Mouse (Mus musculus) cerebellum, postnatal 10 days (tissue): ENCODE data around the gene Mtg1.
"Not testable (repeated sequence)": the region's sequence is repeated elsewhere in the genome, so short reads cannot be mapped to it uniquely, and the experiment has no call there.

Experiments used
- DNase-seq, 2 experiments: peaks; one replicate each; pipeline ENCODE4 v3.0.0; 2021; ENCODE audit warnings: mixed read lengths in 2 of 2

The Mtg1 gene

GRCm38 (mm10) chr7:140132184-140132583 lies 5.2 kb upstream of the Mtg1 start:
- DNase-seq, result not testable (repeated sequence)

DNA sequence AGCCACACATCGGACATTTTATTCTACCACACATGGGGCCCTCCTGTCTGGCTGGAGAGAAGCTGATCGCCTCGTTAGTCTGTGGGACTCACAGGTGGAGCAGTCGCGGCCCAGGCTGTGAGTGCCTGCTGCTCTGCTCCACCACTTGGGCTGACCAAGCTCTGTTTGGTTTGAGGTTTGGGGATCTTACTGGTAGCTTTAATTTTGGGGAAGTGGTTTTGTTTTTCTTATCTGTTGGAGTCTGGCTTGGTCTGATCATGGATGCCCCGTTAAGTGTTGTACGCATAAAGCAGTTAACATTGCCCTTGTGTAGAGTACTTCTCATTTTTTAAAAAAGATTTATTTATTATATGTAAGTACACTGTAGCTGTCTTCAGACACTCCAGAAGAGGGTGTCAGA lies 3.3 kb upstream of the Mtg1 start:
- DNase-seq, result not testable (repeated sequence)

GRCm38 (mm10) chr7:140135106-140135770 lies 2.1 kb upstream of the Mtg1 start:
- no peak for DNase-seq

DNA sequence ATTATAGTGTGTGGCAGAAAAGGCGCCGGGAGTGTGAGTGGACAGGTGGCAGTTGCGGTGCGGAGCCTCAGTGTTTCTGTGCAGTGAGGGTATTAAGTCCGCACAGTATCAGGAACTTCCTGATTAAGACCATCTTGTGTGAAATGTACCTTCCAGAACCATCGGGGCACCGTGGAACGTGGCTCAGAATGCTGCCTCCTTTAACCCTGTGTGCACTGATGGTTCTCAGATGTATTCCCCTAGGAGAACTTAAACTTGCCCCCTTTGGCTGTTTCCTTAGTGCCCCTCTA lies 602 bp downstream of the Mtg1 start:
- no peak for DNase-seq

GRCm38 (mm10) chr7:140141350-140141749 lies 4.0 kb downstream of the Mtg1 start:
- DNase-seq, result peak; percentile 84

GRCm38 (mm10) chr7:140144550-140144949 lies 7.2 kb downstream of the Mtg1 start:
- DNase-seq, result no peak

DNA sequence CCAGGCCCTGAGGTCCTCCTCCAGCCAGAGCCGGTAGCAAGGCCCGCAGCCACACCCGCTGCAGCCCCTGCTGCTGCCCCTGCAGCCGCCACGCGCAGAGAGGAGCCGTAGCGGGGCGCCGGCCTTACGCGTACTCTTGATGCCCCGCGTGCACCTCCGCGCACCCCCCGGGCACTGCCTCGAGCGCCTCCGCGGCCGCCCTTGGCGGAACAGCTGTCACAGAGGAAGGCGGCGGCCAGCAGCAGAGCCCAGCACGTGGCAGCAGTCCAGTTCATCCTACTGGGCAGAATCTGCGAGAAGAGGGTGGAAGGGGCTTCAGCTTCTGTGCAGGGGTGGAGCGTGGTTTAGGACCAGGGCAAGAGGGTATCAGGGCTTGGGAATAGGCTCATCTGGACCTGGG lies 16.0 kb downstream of the Mtg1 start:
- DNase-seq, result peak; percentile 85 to 87

DNA sequence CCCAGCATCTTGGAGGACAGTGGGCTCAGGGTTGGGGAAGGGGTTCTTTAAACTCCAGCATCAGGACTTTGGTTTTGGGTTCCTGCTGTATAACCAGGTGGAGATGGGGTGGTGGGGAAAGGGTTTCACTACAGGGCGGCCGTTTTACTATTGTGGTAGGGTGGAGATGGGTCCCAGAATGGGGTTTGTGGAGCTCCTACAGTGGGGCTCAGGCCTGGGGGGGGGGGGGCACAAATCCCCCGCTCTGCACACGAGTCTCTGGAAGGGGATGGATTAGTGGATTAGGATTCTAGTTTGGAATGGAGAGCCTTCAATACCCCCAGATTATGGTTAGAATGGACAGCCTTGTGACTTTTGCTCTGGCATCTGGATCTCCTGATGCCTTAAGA lies 16.5 kb downstream of the Mtg1 start:
- DNase-seq, result no peak

GRCm38 (mm10) chr7:140154218-140154927 lies 17.0 kb downstream of the Mtg1 start, which contains the start of gene Sprn:
Gene Sprn (minus strand): TSS chr7:140154877.
- DNase-seq, result peak; percentile 80 to 85

GRCm38 (mm10) chr7:140160363-140160762 lies 23.0 kb downstream of the Mtg1 start:
- DNase-seq, result no peak

- DNase-seq, result no peak
Measured at GRCm38 (mm10) chr7:140164664-140165063, 27.3 kb downstream of the Mtg1 start, which contains the start of gene Olfr522. Gene Olfr522 (minus strand): TSS chr7:140164764.

DNA sequence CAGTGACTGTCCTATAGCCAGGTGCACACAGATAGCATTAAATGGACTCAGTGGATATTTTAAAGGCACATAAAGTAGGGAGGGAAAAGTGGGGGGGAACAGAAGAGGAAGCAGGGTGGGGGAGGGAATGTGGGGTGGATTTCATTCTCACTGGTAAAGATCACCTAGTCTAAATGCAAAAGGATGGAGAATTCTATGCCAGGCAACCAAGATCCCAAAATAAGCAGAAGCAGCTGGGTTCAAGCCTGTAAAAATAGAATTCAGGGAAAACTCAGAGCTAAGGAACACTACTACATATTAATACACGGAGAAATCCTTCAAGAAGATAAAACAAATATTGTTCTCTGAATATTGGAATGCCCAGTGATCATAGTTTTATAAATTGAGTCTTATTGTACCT lies 30.6 kb downstream of the Mtg1 start:
- DNase-seq, result no peak

DNA sequence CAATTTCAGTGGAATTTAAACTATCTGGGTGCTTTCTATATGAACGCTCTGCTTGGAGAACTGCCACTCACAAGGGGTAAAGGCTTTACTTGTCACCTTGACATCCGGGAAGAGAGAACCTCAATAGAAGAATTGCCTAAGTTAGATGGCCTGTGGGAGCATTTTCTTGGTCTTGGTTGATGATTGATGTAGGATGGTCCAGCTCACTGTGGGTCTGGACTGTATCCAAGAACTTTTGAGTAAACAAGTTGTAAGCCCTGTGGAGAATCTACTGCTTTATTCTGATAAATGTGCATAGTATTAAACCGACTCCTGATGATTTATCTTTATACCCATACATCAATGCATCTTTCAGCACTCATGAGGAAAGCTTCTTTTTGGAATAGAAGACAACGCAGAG lies 32.0 kb downstream of the Mtg1 start:
- no peak for DNase-seq

DNA sequence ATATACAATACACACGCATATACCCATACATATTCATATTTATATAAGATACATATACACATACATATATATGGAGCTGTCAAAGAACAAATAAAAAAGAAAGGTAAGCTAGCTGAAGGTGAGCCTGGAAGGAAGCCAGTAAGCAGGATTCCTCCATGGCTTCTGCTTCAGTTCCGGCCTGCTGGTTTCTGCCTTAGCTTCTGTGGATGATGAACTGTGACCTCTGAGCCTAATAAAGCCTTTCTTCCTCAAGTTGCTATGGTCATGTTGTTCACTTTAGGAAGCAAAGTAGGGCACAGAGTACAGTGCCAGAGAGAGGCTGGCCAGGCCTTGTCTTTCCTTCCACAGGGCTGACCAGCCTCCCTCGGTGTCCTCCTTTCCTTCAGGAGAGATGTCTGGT lies 33.5 kb downstream of the Mtg1 start:
- DNase-seq, result no peak

GRCm38 (mm10) chr7:140172936-140173335 lies 35.6 kb downstream of the Mtg1 start, which contains the start of gene Olfr523:
Gene Olfr523 (plus strand): TSS chr7:140173217.
- peak; percentile 80 to 86 for DNase-seq

DNA sequence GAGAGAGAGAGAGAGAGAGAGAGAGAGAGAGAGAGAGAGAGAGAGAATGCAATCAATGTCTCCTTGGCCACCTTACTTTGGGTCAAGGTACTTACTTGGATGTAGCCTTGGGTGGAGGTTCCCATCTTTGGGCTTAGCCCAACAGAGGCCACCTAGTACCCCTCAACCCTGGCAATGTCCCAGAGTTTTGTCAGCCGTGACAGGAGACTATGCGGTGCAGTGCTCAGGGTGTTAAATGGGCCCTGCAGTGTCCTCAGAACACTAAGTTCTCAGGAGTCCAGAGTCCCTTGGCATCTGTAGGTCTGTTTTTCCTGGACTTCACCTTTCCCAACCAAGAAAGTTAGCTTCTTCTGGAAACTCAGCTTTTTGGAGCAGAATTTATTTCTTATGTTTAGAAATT lies 41.8 kb downstream of the Mtg1 start:
- DNase-seq, result no peak

DNA sequence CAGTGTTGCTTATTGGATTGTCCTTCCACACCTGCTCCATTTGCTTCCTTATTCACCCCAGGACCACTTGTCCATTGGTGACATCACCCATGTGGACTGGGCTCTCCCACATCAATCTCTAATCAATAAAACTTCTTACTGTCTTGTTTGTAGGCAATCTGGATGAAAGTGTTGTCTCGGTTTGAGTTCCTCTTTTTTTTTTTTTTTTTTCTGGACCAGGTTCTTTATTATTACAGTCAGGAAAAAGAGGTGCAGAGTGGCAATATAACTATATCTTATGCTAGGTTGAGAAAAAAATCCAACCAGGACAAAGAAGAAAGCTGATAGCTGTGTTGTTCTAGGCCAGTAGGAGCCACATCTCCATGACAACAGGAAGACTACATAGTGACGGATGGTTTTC lies 43.3 kb downstream of the Mtg1 start:
- DNase-seq, result no peak

- DNase-seq, result no peak
Measured at GRCm38 (mm10) chr7:140184206-140184605, 46.8 kb downstream of the Mtg1 start.

DNA sequence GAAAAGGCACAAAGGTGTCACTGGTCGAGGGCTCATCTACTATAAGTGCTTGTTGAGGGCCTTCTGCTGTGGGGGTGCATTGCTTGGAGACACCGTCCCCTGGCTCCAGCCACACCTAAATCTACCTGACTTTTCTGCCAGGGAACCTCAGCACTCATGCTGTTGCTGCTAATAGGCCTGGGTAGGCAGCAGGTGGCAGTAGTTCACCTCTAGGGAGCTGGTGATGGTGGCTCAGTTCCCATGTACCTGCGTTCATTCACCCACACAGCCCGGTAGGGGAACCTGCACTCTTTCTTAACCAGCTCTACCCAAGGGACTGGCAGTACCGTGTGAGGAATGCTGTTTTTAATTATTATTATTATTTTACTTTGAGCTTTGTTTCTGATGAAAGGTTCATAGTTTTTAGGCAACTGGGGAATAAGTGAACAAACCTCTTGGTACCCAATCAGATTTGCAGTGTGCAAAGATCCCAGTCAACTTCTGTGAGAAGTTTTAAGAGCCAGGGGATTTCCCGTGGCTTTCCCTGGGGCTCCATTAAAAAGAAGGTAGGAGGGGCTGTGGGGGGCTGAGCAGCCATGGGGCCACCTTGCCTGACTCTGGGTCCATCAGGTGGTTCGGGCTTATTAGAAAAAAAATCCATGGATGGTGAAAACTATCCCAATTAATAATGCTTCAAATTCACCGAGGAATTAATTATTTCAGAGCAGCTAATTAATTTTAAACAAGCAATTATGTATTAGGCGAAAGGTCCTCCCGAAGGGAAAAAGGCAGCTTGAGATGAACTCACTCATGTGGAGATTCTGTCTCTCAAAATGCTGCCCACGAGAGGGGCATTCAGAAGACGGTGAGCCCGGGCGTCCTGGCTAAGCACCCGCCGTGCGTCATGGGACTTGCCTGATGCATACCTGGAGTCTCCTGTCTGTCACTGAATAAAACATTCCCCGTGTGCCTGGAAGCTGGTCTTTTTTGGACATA lies 49.6 kb downstream of the Mtg1 start:
- DNase-seq, result peak; percentile 22 to 23

- DNase-seq, result no peak
Measured at GRCm38 (mm10) chr7:140187721-140188390, 50.5 kb downstream of the Mtg1 start.

GRCm38 (mm10) chr7:140188391-140189328 lies 51.3 kb downstream of the Mtg1 start:
- peak in 1 of 2 experiments; percentile 53 for DNase-seq

- DNase-seq, result no peak
Measured at GRCm38 (mm10) chr7:140190435-140190834, 53.1 kb downstream of the Mtg1 start.
